Mouse (Mus musculus) brain, embryonic 18.5 days (tissue): ENCODE results near the gene Rtn4rl1.

Source experiments
- DNase-seq: peaks from one replicate; pipeline ENCODE4 v3.0.0-alpha.2; 2012; ENCODE audit warnings: low read depth, low spot score

Gene Rtn4rl1

GRCm38 (mm10) chr11:75212876-75213275 is 19.3 kb downstream of the Rtn4rl1 start:
- no peak for DNase-seq

- no peak for DNase-seq
These were observed 19.9 kb downstream of the Rtn4rl1 start for GRCm38 (mm10) chr11:75213372-75214080.

DNA sequence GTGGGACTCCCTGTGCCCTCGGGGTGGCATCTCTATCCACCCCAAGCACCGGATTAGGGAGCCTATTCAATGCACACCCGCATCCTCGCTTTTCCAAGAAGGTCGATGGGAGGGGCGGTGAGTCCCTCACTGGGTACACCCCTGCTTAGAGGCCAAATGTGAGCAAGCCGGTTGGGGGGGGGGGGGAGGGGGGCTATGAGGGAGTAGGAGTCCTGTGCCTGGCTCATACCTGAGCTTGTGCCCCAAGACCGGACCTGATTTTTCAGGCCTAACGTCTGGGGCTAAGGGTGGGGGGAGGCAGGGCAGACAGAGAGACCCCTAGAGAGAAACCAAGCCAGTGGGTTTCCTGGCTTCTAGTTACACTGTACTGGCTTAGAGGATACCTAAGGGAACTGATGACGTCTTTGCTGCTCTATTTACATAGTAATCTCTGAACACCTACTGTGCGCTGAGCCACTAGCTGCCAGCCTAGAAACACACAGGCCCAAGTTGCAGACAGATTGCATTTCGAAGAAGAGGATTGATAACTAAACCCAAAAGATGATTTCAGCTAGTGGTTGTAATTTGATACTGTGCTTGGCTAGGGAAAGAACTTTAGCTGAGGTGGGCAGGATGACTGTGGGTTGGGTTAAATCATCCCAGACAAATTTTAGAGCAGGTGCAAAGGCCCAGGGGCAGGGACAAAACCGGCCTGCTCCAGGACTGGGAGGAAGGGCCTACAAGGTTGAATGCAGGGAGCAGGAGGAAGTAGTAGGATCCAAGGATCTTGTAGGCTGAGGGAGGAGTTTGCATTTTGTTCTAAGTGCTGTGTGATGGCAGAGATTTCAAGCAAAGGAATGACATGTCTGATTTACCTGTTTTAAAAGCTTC is 20.7 kb downstream of the Rtn4rl1 start:
- DNase-seq, result no peak

DNA sequence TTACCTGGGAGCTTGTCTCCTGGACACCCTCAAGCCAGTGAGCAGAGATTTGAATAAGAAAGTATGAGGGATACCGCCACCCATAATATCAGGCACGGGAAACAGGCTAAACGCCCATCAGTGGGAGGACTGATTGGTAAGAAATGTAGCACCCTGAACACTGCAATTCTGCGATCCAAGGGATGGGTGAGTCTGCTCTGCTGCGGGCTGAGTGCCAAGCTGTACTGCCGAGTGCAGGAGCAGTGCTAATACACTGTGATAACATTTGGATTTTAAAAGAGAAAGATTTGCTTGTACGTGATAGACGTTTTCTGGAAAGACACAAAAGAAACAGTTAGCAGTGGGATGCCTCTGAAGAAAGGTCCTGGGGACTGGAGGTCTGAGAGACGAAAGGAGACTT is 26.5 kb downstream of the Rtn4rl1 start:
- no peak for DNase-seq

GRCm38 (mm10) chr11:75220517-75221145 is 27.0 kb downstream of the Rtn4rl1 start:
- DNase-seq, result no peak

- DNase-seq, result no peak
These were observed 30.5 kb downstream of the Rtn4rl1 start for GRCm38 (mm10) chr11:75224062-75224461.

GRCm38 (mm10) chr11:75224835-75225234 is 31.3 kb downstream of the Rtn4rl1 start:
- DNase-seq, result no peak

GRCm38 (mm10) chr11:75227632-75228031 is 34.0 kb downstream of the Rtn4rl1 start:
- no peak for DNase-seq

DNA sequence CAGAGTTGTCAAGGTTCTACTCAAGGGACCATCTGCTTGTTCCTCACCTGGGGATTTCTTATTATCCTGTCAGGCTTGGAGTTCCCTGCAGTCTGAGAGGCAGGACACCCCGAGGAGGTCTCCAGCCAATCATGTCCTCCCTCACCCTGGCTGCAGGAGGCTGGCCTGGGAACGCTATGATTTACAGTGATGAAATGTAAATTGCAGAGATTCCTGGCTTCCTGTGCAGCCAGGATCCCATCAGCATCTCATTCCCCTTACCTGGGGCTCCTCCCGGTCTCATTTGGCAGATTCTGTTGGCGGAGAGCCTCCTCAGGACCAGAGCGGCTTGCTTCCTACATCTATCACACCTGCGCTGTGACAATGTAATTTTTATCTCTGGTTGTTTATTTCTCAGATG is 35.7 kb downstream of the Rtn4rl1 start:
- no peak for DNase-seq

DNA sequence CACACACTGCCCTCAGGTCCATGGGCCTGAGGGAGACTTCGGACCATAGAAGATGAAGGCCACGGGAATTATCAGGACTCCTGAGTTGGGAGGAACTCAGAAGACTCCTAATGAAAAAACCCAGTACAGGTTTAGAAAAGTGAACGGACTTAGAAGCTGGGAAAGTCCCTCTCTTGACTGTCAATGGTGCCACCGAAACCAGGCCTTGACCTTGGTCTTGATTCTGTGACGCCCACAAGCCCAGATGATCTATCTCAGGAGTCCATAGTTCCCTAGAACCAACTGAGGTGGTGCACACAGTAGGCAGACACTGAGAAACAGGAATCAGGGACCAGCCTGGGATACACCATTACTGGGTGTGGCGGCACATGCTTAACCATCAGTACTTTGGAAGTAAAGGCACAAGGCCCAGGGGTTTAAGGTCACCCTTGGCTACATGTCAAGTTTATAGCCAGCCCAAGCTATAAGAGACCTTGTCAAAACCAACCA is 36.7 kb downstream of the Rtn4rl1 start:
- DNase-seq, result no peak

DNA sequence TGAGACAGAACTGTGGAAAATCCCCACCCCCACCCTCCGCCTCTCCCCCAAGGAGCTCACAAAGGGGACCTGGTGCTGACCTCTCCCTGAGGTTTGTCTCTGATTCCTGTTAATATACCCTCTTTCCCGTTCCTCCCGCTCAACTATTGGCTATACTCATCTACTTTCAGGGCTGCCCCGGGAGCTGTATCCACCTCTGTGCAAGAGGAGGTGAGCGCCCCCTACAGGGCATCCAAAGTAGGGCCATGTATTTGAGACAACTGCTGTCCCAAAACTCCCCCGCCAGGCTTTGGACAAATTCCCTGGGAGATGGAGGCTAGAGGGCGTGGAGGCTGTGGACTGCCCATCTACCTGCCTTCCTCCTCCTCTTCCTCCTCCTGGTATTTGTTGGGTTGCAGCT is 38.2 kb downstream of the Rtn4rl1 start:
- DNase-seq, result no peak

DNA sequence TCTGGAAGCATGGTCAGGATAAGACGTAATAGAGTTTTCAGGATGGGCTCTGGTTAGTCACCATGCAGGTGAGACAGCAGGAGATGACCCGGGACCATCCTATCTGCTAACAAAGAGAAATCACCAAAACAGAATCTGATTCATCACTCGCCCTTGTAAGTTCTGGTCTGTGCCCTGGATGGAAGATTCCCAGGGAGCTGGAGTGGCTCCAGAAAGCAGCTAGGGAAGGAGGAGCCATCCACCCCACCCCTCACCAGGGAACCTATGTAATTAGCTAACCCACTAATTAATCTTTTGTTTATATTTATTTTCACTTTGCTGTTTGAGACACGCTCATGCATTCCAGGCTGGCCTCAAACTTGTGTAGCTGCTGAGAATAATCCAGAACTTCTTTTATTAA is 38.9 kb downstream of the Rtn4rl1 start:
- no peak for DNase-seq

DNA sequence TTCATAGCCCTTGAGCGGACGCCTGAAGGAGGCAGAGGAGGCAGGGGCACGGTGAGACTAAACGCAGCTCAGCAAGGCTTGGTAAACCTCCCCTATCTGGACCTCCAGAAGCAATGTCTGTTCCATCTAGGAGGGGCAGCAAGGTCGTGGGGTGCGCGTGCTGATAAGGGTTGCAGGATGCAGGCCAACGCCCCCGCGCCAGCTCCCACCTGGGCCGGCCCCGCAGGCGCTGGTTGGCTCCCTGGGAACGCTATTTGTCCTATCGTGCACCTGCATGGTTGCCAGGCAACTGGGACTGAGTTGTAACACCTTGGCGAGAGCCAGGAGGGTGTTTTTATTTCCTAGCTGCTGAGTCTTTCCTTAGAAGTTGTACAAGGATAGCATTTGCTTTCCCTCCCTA is 41.2 kb downstream of the Rtn4rl1 start:
- DNase-seq, result no peak

DNA sequence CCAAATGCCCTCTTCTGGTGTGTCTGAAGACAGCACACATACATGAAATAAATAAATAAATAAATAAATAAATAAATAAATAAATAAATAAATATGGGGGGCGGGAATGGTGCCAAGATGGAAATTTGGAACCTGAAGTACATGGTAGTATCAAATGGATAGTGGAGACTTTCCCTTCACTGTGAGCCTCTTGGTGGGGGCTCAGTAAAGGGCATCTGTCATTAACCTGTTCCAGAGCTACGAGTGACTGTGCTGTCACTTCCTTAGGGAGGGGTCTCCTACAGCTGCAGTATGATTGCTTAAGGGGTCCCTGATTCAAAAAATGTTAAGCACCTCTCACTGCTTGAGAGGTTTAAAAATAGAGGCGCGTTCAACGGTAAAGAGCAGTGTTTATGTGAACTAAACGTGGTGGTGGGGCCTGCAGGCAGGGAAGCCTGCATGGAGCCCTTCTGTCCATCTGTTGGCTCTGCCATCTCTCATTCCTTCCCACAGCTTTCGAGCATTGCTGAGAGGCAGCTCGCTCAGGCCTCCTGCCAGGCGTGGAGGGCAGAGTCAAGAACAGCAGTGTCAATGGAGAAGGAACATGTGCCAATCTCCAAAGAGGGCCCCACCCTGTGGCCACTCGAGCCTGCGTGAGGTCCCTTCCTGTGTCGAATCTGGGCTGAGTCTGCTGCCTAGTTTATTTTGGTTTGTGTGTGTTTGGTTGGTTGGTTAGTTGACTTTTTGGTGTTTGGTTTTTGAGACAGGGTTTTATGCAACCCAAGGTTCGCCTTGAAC is 46.8 kb downstream of the Rtn4rl1 start:
- no peak for DNase-seq

DNA sequence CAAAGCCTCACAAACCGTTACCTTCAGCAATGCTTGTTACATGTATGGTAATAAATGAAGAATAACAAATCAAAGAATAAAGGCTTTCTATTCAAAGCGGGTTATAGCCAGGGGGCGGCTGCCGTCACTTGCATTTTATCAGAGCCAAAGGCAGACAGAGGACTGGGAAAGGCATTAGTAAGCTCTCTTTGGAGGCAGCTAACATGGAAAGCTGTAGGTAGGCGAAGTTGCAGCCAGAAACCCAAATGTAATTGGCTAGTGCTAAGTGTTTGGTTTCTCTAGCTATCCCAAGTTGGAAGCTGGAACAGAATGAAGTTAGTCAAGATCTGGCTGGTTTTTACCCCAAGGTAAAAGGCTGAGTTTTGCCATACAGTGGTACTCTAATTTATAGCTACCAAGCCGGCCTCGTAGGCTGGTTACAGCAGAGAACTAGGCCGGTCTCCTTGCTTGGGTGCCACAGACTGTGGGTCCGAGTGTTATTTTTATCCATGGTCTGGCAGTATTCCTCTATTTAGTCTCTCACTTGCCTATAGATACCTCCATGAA is 49.2 kb downstream of the Rtn4rl1 start:
- no peak for DNase-seq

DNA sequence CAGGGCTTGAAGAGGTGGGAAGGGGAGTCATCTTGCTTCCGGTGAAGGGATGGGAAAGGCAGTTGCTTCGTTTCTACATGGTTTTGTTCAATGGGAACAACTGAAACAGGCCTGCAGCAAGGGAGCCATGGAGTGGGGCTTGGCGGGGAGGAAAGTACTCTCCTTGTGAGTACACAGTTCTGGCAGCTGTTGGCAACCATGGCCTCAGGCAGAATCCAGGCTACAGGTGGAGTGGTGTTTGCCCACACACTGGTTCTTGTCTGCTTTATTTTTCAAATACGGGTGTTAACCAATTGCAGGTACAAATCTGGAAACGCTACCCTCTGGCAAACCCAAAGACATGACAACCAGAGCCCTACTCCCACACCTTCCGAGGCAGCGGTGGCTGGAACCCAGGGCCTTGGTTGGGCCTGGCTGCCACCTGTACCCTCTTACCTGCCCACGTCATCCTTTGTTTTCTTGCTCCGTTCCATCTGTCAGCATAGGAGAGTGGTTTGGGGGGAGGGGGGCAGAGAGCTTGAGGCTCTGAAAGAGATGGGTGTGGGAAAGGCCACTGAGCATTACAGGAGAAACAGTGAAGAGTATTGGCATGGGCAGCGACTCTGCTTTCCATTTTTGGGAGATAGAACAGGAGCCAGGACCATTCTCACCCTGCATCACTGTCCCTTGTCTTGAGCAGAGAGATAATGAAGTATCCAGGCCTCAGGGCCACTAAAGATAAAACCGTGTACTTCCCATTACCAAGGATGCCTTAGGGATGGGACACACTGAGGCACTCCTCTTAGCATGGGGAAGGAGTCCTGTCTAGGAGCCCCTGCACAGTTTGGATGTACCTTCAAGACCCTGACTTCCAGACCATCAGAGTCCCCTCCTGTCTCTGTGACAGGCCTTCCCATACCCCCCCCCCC is 51.0 kb downstream of the Rtn4rl1 start:
- DNase-seq, result no peak

DNA sequence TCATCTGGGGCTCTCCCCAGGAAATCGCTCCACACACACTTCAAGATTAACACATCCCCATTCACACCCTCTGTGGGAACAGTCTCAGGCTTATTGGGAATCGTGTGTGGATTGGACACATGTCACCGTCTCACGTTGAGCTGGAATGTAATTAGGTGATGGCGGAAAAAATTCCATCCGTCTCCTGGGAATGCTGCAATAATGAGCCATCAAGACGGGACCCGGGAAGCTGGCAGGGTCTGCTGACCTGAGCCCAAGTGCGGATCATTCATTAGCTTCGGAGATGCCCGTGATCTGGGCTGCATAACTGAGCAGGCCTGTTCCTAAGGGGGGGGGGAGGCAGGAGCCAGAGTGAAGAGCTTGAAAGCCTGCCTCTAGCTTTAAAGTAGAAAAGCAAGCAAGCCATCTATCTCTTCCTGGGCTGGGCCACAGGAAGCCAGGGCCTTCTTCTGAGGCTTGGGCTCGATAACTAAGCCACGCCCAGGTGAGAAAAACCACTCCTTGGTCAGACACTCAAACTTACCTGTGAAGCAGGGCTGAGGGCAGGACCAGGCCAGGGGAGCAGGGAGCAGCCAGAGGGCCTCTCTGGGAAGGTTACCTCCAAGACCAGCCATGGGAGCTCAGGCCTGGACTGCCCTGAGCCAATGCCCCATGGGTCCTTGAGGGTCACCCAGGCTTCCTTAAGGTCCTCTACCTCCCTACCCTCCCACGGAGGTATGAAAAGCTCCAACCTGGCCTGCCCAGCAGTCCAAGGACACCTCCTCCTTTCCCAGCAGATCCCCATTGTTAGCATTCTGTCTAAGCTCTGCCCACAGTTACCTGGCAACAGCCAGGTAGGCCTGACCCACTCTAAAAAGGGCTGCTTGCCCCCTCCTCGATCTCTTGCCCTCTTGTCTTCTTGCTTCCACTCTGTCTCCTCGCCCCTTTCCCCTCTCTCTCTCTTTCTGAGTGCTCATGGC is 52.1 kb downstream of the Rtn4rl1 start:
- DNase-seq, result no peak

- DNase-seq, result no peak
These were observed 53.0 kb downstream of the Rtn4rl1 start for GRCm38 (mm10) chr11:75246589-75246988.

- no peak for DNase-seq
These were observed 53.7 kb downstream of the Rtn4rl1 start for GRCm38 (mm10) chr11:75247137-75247730.
